Mouse (Mus musculus) stomach, embryonic 14.5 days (tissue): ENCODE data around the gene Vmn2r56. TPM values are rescaled to one million over a fixed set of nuclear protein-coding genes. Genes with fewer than 3 reads are reported as not detected.
"Not testable (repeated sequence)": the region's sequence is repeated elsewhere in the genome, so short reads cannot be mapped to it uniquely, and the experiment has no call there.

Experiments
- ATAC-seq: fragments of 200-750 bp; cut with Nextera tagmentation; 2 replicates; pipeline ENCODE4 v1.8.0; 2017; ENCODE audit warnings: low read depth, moderate TSS enrichment; ENCODE audit not compliant: insufficient number of reproducible peaks, insufficient read depth, low FRiP score
- H3K27ac ChIP-seq: fragments of 300-500 bp; sonication (generic); 2 replicates; pipeline ENCODE4 v1.5.1; 2014; ENCODE audit warnings: mild to moderate bottlenecking, low read length, moderate library complexity, mixed read lengths
- H3K27me3 ChIP-seq: fragments of 300-500 bp; sonication (generic); 2 replicates; pipeline ENCODE4 v1.6.1; 2014; ENCODE audit warnings: low read length, control low read depth, mixed read lengths; ENCODE audit not compliant: control insufficient read depth, insufficient read depth
- H3K36me3 ChIP-seq: fragments of 300-500 bp; sonication (generic); 2 replicates; pipeline ENCODE4 v1.6.1; 2014; ENCODE audit warnings: mild to moderate bottlenecking, control low read depth, low read length, moderate library complexity, mixed read lengths; ENCODE audit not compliant: control insufficient read depth, insufficient read depth
- H3K4me1 ChIP-seq: fragments of 300-500 bp; sonication (generic); 2 replicates; pipeline ENCODE4 v1.6.1; 2014; ENCODE audit warnings: low read length, control low read depth, mixed read lengths; ENCODE audit not compliant: control insufficient read depth, insufficient read depth
- H3K4me2 ChIP-seq: fragments of 300-500 bp; sonication (generic); replicated peaks from 2 replicates; pipeline ENCODE4 v1.6.1; 2014; ENCODE audit warnings: low read depth, low read length, control low read depth
- H3K4me3 ChIP-seq: fragments of 300-500 bp; sonication (generic); 2 replicates; pipeline ENCODE4 v1.5.1; 2014; ENCODE audit warnings: low read depth, low read length, control low read depth
- H3K9ac ChIP-seq: fragments of 300-500 bp; sonication (generic); replicated peaks from 2 replicates; pipeline ENCODE4 v1.6.1; 2014; ENCODE audit warnings: low read depth, mild to moderate bottlenecking, control low read depth, low read length, moderate library complexity, mixed read lengths
- H3K9me3 ChIP-seq: fragments of 300-500 bp; sonication (generic); 2 replicates; pipeline ENCODE4 v1.6.1; 2016; ENCODE audit warnings: low read depth, low read length, control low read depth; ENCODE audit not compliant: control insufficient read depth
- WGBS: fragments of 180-500 bp; shearing (Covaris S2); extraction: QIAGEN DNeasy Blood & Tissue Kit; methylation state at CpG from one replicate; pipeline ENCODE4 v1.1.7; 2014; 5-methylcytosine and 5-hydroxymethylcytosine counted together
- polyA plus RNA-seq: library from polyadenylated mRNA; unstranded; fragments of >200 nt; fragmentation: Nextera tagmentation; extraction: Ambion mirVana; gene quantifications from 2 replicates; pipeline ENCODE4 v1.2.1, GENCODE M21; 2014

The Vmn2r56 gene
- not detected in 2 replicates for polyA plus RNA-seq

- ATAC-seq = no peak
- WGBS = 52% methylated on average over 1 of the region's 1 CpGs
- Histone ChIP-seq H3K9ac (no peak within 1 kb of the TSS), H3K4me2 (no peak within 1 kb of the TSS), H3K9me3 (no peaks in the 10 kb centered on the region), H3K27me3 (no peaks in the 10 kb centered on the region), H3K4me3 (no peak within 1 kb of the TSS), H3K27ac (no peak within 1 kb of the TSS), H3K4me1 (no peaks in the 10 kb centered on the region), H3K36me3 (no peaks in the 10 kb centered on the region)
These were observed at the start of gene Vmn2r56 for GRCm38 (mm10) chr7:12734904-12735303. Vmn2r56 (minus strand) TSS chr7:12735004.

GRCm38 (mm10) chr7:12780151-12780830 lies 45.5 kb upstream of the Vmn2r56 start:
- no peaks in the 10 kb centered on the region for H3K27me3 ChIP-seq

GRCm38 (mm10) chr7:12779782-12780150 lies 45.0 kb upstream of the Vmn2r56 start:
- peak overlapping the region; percentile 57; the same call in 1 of the 2 replicates for H3K9ac ChIP-seq

More at GRCm38 (mm10) chr7:12780151-12780830, 45.5 kb upstream of the Vmn2r56 start:
- Histone ChIP-seq H3K36me3 (no peaks in the 10 kb centered on the region), H3K4me3 (peak overlapping the region; percentile 70), H3K27ac (no peak overlapping the region), H3K4me2 (peak overlapping the region; percentile 98), H3K9ac (peak overlapping the region; percentile 57), H3K4me1 (no peaks in the 10 kb centered on the region), H3K9me3 (no peaks in the 10 kb centered on the region)
- under 1% methylated on average over 57 of the region's 57 CpGs for WGBS
- ATAC-seq = peak; percentile 94

GRCm38 (mm10) chr7:12779141-12779540 lies 44.3 kb upstream of the Vmn2r56 start:
- H3K4me1 ChIP-seq = no peaks in the 10 kb centered on the region
- no peak for ATAC-seq
- 89% methylated on average over 5 of the region's 5 CpGs for WGBS

More at GRCm38 (mm10) chr7:12779782-12780150, 45.0 kb upstream of the Vmn2r56 start:
- Histone ChIP-seq H3K27me3 (no peaks in the 10 kb centered on the region), H3K4me2 (peak overlapping the region; percentile 98), H3K4me1 (no peaks in the 10 kb centered on the region), H3K36me3 (no peaks in the 10 kb centered on the region), H3K4me3 (peak overlapping the region; percentile 70), H3K27ac (no peak overlapping the region), H3K9me3 (no peaks in the 10 kb centered on the region)
- WGBS = 18% methylated on average over 10 of the region's 10 CpGs
- ATAC-seq = 0 out of 2 replicates have a peak, but pooled peaks have one; percentile 25

GRCm38 (mm10) chr7:12774606-12775005 lies 39.8 kb upstream of the Vmn2r56 start:
- Histone ChIP-seq H3K9me3 (no peaks in the 10 kb centered on the region), H3K4me1 (no peaks in the 10 kb centered on the region), H3K27me3 (no peaks in the 10 kb centered on the region), H3K36me3 (peaks cover 9% of the 10 kb centered on the region; the same call in 1 of the 2 replicates), H3K9ac (no peak overlapping the region), H3K4me2 (no peak overlapping the region), H3K27ac (no peak overlapping the region), H3K4me3 (no peak overlapping the region)
- WGBS = 92% methylated on average over 1 of the region's 1 CpGs
- ATAC-seq = no peak

More at GRCm38 (mm10) chr7:12779141-12779540, 44.3 kb upstream of the Vmn2r56 start:
- H3K9ac ChIP-seq = no peak overlapping the region
- H3K4me2 ChIP-seq = no peak overlapping the region
- no peak overlapping the region for H3K27ac ChIP-seq
- peaks cover 3% of the 10 kb centered on the region; the same call in 1 of the 2 replicates for H3K36me3 ChIP-seq
- no peaks in the 10 kb centered on the region for H3K27me3 ChIP-seq
- H3K9me3 ChIP-seq = no peaks in the 10 kb centered on the region
- H3K4me3 ChIP-seq = no peak overlapping the region

- H3K36me3 ChIP-seq = peaks cover 9% of the 10 kb centered on the region; the same call in 1 of the 2 replicates
- H3K4me2 ChIP-seq = no peak overlapping the region
- H3K27me3 ChIP-seq = no peaks in the 10 kb centered on the region
- no peak for ATAC-seq
- H3K4me1 ChIP-seq = no peaks in the 10 kb centered on the region
- H3K27ac ChIP-seq = no peak overlapping the region
- H3K4me3 ChIP-seq = no peak overlapping the region
- H3K9ac ChIP-seq = no peak overlapping the region
- H3K9me3 ChIP-seq = no peaks in the 10 kb centered on the region
- WGBS = 90% methylated on average over 9 of the region's 9 CpGs
These were observed 39.3 kb upstream of the Vmn2r56 start for GRCm38 (mm10) chr7:12774111-12774510.

GRCm38 (mm10) chr7:12749431-12750198 lies 14.8 kb upstream of the Vmn2r56 start:
- 71% methylated on average over 24 of the region's 24 CpGs for WGBS
- no peak overlapping the region for H3K9ac ChIP-seq
- no peaks in the 10 kb centered on the region for H3K36me3 ChIP-seq
- no peaks in the 10 kb centered on the region for H3K4me1 ChIP-seq
- no peaks in the 10 kb centered on the region for H3K27me3 ChIP-seq
- H3K9me3 ChIP-seq = no peaks in the 10 kb centered on the region
- no peak overlapping the region for H3K4me2 ChIP-seq
- no peak overlapping the region for H3K27ac ChIP-seq
- no peak overlapping the region for H3K4me3 ChIP-seq
- ATAC-seq = 0 out of 2 replicates have a peak, but pooled peaks have one; percentile 58

DNA sequence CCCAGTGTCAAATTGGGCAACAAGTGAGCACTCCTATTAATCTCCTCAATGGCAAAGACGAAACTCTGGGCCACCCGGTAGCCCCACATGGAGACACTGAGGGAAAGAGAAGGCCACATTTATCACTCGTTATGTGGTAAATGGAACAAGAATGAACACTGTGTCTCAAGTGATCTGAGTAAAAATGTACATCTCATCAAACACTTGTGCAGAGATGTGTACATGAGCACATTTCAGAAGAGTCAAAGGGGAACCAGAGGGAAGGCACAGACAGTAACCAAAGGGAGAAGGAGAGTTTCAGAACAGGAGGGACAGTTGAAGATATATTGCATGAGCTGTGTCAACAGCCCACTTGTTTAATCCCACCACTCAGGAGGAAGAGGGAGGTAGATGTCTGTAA lies 49.9 kb downstream of the Vmn2r56 start, which contains the start of gene Vmn2r55:
Vmn2r55 (minus strand) TSS at position 101 of the 400 bp plus-strand sequence.
- WGBS = 93% methylated on average over 3 of the region's 3 CpGs

More for the DNA sequence above, 49.9 kb downstream of the Vmn2r56 start, which contains the start of gene Vmn2r55:
- not testable (repeated sequence) for H3K27me3 ChIP-seq, H3K4me2 ChIP-seq, ATAC-seq, H3K4me1 ChIP-seq, H3K36me3 ChIP-seq, H3K9ac ChIP-seq, H3K4me3 ChIP-seq, H3K9me3 ChIP-seq, H3K27ac ChIP-seq
